Mouse (Mus musculus): ENCODE data around the gene Rfx1. TPM values are rescaled to one million over a fixed set of nuclear protein-coding genes. Genes with fewer than 3 reads are reported as not detected.

The Rfx1 gene
- polyA plus RNA-seq, 1 experiment, result 45.6 TPM

- no peak for TF ChIP-seq CTCF (IDR thresholded peaks at IDR 0.05; ENCODE audit: extremely low read depth, insufficient read depth, insufficient read length, insufficient replicate concordance)
- no peak for TF ChIP-seq POLR2A (IDR thresholded peaks at IDR 0.05; ENCODE audit: low read depth, low read length)
- no peaks in the 10 kb centered on the region for H3K27me3 ChIP-seq (ENCODE audit: control insufficient read depth, insufficient read depth, low read length)
- peak overlapping the region; percentile 70 for H3K4me3 ChIP-seq (ENCODE audit: extremely low read depth, insufficient read depth, insufficient read length)
- H3K36me3 ChIP-seq (ENCODE audit: control insufficient read depth, insufficient read depth, low read length), result no peaks in the 10 kb centered on the region
- peaks cover 21% of the 10 kb centered on the region for H3K4me1 ChIP-seq (ENCODE audit: control insufficient read depth, insufficient read depth, insufficient read length)
- 12% methylated on average over 5 of the region's 5 CpGs for WGBS
- no peak for DNase-seq (ENCODE audit: low read depth in 1 of 2, low spot score in 2 of 2)
- H3K27ac ChIP-seq (ENCODE audit: insufficient read depth, low read length), result peak overlapping the region; percentile 97
These were observed 1.1 kb upstream of the Rfx1 start for GRCm38 (mm10) chr8:84065457-84066072.

- WGBS, result 2% methylated on average over 53 of the region's 58 CpGs
- H3K4me3 ChIP-seq (ENCODE audit: extremely low read depth, insufficient read depth, insufficient read length), result peak overlapping the region; percentile 73
- peak overlapping the region; percentile 85 for H3K27ac ChIP-seq (ENCODE audit: insufficient read depth, low read length)
- H3K27me3 ChIP-seq (ENCODE audit: control insufficient read depth, insufficient read depth, low read length), result no peaks in the 10 kb centered on the region
- peak; percentile 78 to 96 for DNase-seq (ENCODE audit: low read depth in 1 of 2, low spot score in 2 of 2)
- no peaks in the 10 kb centered on the region for H3K36me3 ChIP-seq (ENCODE audit: control insufficient read depth, insufficient read depth, low read length)
- TF ChIP-seq CTCF (IDR thresholded peaks at IDR 0.05; ENCODE audit: extremely low read depth, insufficient read depth, insufficient read length, insufficient replicate concordance) (no peak), POLR2A (IDR thresholded peaks at IDR 0.05; ENCODE audit: low read depth, low read length) (peak; percentile 53)
- H3K4me1 ChIP-seq (ENCODE audit: control insufficient read depth, insufficient read depth, insufficient read length), result peaks cover 21% of the 10 kb centered on the region
These were observed 476 bp downstream of the Rfx1 start for GRCm38 (mm10) chr8:84067047-84067573.

DNA sequence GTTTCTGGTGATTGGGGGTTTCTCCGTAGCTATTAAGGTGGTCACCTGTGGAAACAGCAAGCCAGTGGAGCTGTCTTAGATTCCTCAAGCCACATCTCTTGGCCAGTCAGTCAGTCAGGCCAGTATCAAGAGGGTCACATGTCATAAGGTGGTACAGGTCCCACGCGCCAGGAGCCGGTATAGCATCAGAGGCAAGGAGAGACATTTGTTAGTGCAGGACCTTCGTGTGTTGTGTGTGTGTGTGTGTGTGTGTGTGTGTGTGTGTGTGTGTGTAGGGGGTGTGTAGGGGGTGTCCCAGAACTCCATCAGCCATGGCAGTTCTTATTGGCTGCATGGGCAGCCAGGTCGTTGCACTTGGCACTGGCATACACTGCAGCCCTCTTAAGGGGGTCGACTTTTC lies 1.3 kb downstream of the Rfx1 start:
- Histone ChIP-seq H3K36me3 (ENCODE audit: control insufficient read depth, insufficient read depth, low read length) (no peaks in the 10 kb centered on the region), H3K27me3 (ENCODE audit: control insufficient read depth, insufficient read depth, low read length) (no peaks in the 10 kb centered on the region), H3K27ac (ENCODE audit: insufficient read depth, low read length) (peak overlapping the region; percentile 16; the same call in 1 of the 2 replicates), H3K4me3 (ENCODE audit: extremely low read depth, insufficient read depth, insufficient read length) (no peak overlapping the region), H3K4me1 (ENCODE audit: control insufficient read depth, insufficient read depth, insufficient read length) (peaks cover 26% of the 10 kb centered on the region)
- 81% methylated on average over 7 of the region's 7 CpGs for WGBS
- DNase-seq (ENCODE audit: low read depth in 1 of 2, low spot score in 2 of 2), result no peak
- no peak for TF ChIP-seq POLR2A (IDR thresholded peaks at IDR 0.05; ENCODE audit: low read depth, low read length)
- TF ChIP-seq CTCF (IDR thresholded peaks at IDR 0.05; ENCODE audit: extremely low read depth, insufficient read depth, insufficient read length, insufficient replicate concordance), result no peak

DNA sequence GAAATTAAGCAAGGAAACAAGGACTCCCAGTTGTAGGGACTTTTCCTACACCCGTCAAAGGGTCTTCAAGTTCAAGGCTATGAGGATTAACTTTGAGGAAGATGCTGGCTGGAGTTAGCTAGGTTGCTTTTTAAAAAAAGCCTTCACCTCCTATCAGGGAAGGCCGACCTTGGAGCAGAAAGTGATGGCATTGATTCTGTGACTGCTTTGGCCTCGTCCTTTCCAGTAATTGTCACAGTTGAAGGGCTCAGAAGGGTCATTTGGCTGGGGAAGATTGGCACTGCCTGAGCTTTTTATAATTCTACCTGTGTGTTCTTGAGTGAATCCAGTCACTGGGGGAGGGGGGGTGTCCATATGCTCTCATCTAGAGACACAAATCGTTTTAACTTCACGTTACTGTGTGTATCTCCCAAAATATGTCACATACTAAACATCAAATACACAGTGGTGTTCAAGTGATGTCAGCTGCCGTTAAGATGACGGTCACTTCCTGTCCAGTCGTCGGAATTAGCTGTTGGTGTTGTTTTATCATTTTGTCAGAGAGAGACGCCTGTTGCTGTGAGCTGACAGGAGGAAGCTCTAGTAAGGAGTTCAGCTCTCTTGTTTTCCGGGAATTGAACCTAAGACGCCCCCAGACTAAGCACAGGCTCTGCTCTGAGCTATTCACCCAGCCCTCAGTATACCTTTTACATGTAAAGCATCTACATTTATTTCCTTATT lies 1.8 kb downstream of the Rfx1 start:
- DNase-seq (ENCODE audit: low read depth in 1 of 2, low spot score in 2 of 2), result no peak
- Histone ChIP-seq H3K27ac (ENCODE audit: insufficient read depth, low read length) (peak overlapping the region; percentile 16; the same call in 1 of the 2 replicates), H3K4me3 (ENCODE audit: extremely low read depth, insufficient read depth, insufficient read length) (no peak overlapping the region), H3K27me3 (ENCODE audit: control insufficient read depth, insufficient read depth, low read length) (no peaks in the 10 kb centered on the region), H3K4me1 (ENCODE audit: control insufficient read depth, insufficient read depth, insufficient read length) (peaks cover 29% of the 10 kb centered on the region), H3K36me3 (ENCODE audit: control insufficient read depth, insufficient read depth, low read length) (no peaks in the 10 kb centered on the region)
- WGBS, result 68% methylated on average over 12 of the region's 12 CpGs
- TF ChIP-seq POLR2A (IDR thresholded peaks at IDR 0.05; ENCODE audit: low read depth, low read length), result no peak

DNA sequence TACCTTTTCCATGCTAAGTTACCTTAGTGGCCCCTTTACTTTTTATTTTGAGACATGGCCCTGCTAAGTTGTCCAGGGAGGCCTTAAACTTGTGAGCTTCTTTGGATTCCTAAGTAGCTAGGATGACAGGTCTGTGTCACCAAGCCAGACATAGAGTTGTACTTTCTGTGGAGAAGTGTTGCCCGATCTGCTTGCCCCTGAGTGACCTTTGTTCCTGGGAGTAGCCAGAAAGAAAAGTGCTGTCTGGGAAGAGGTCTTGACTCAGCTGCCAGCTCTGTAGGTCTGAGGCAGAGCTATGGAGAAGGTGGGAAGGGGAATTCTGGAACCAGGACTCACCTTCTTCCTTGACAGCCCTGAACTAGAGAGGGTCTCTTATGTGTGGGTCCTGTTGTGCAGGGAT lies 2.5 kb downstream of the Rfx1 start:
- 84% methylated on average over 1 of the region's 1 CpGs for WGBS
- no peak for DNase-seq (ENCODE audit: low read depth in 1 of 2, low spot score in 2 of 2)
- Histone ChIP-seq H3K4me3 (ENCODE audit: extremely low read depth, insufficient read depth, insufficient read length) (no peak overlapping the region), H3K27me3 (ENCODE audit: control insufficient read depth, insufficient read depth, low read length) (no peaks in the 10 kb centered on the region), H3K36me3 (ENCODE audit: control insufficient read depth, insufficient read depth, low read length) (no peaks in the 10 kb centered on the region), H3K27ac (ENCODE audit: insufficient read depth, low read length) (peak overlapping the region; percentile 9; the same call in 1 of the 2 replicates), H3K4me1 (ENCODE audit: control insufficient read depth, insufficient read depth, insufficient read length) (peaks cover 23% of the 10 kb centered on the region)
- TF ChIP-seq CTCF (IDR thresholded peaks at IDR 0.05; ENCODE audit: extremely low read depth, insufficient read depth, insufficient read length, insufficient replicate concordance) (no peak), POLR2A (IDR thresholded peaks at IDR 0.05; ENCODE audit: low read depth, low read length) (no peak)

- TF ChIP-seq POLR2A (IDR thresholded peaks at IDR 0.05; ENCODE audit: low read depth, low read length) (no peak), CTCF (IDR thresholded peaks at IDR 0.05; ENCODE audit: extremely low read depth, insufficient read depth, insufficient read length, insufficient replicate concordance) (no peak)
- Histone ChIP-seq H3K36me3 (ENCODE audit: control insufficient read depth, insufficient read depth, low read length) (no peaks in the 10 kb centered on the region), H3K27me3 (ENCODE audit: control insufficient read depth, insufficient read depth, low read length) (no peaks in the 10 kb centered on the region), H3K27ac (ENCODE audit: insufficient read depth, low read length) (no peak overlapping the region), H3K4me3 (ENCODE audit: extremely low read depth, insufficient read depth, insufficient read length) (no peak overlapping the region), H3K4me1 (ENCODE audit: control insufficient read depth, insufficient read depth, insufficient read length) (peaks cover 18% of the 10 kb centered on the region; the same call in 1 of the 2 replicates)
- 89% methylated on average over 2 of the region's 2 CpGs for WGBS
- no peak for DNase-seq (ENCODE audit: low read depth in 1 of 2, low spot score in 2 of 2)
These were observed 3.1 kb downstream of the Rfx1 start for GRCm38 (mm10) chr8:84069750-84070149.

GRCm38 (mm10) chr8:84070241-84070640 lies 3.6 kb downstream of the Rfx1 start:
- no peak for DNase-seq (ENCODE audit: low read depth in 1 of 2, low spot score in 2 of 2)
- H3K4me3 ChIP-seq (ENCODE audit: extremely low read depth, insufficient read depth, insufficient read length), result no peak overlapping the region
- H3K27me3 ChIP-seq (ENCODE audit: control insufficient read depth, insufficient read depth, low read length), result no peaks in the 10 kb centered on the region
- H3K36me3 ChIP-seq (ENCODE audit: control insufficient read depth, insufficient read depth, low read length), result 0 out of 2 replicates have a peak, but pooled peaks cover 1% of the 10 kb centered on the region
- TF ChIP-seq POLR2A (IDR thresholded peaks at IDR 0.05; ENCODE audit: low read depth, low read length) (no peak), CTCF (IDR thresholded peaks at IDR 0.05; ENCODE audit: extremely low read depth, insufficient read depth, insufficient read length, insufficient replicate concordance) (no peak)
- 77% methylated on average over 5 of the region's 5 CpGs for WGBS
- no peak overlapping the region for H3K27ac ChIP-seq (ENCODE audit: insufficient read depth, low read length)
- peaks cover 13% of the 10 kb centered on the region; the same call in 1 of the 2 replicates for H3K4me1 ChIP-seq (ENCODE audit: control insufficient read depth, insufficient read depth, insufficient read length)
